Mouse (Mus musculus) forebrain, embryonic 16.5 days (tissue): ENCODE results near the gene Slc29a2. TPM values are rescaled to one million over a fixed set of nuclear protein-coding genes. Genes with fewer than 3 reads are reported as not detected.

Experiments
- ATAC-seq: fragments of 200-750 bp; cut with Nextera tagmentation; 2 replicates; pipeline ENCODE4 v1.8.0; 2017; ENCODE audit warnings: mild to moderate bottlenecking, moderate library complexity
- H3K27ac ChIP-seq: fragments of 300-500 bp; sonication (generic); 2 replicates; pipeline ENCODE4 v1.5.1; 2014; ENCODE audit warnings: low read length, control low read depth
- H3K27me3 ChIP-seq: fragments of 300-500 bp; sonication (generic); replicated peaks from 2 replicates; pipeline ENCODE4 v1.6.1; 2014; ENCODE audit warnings: low read length; ENCODE audit not compliant: control insufficient read depth, insufficient read depth
- H3K36me3 ChIP-seq: fragments of 300-500 bp; sonication (generic); 2 replicates; pipeline ENCODE4 v1.6.1; 2014; ENCODE audit not compliant: control insufficient read depth, insufficient read depth
- H3K4me1 ChIP-seq: fragments of 300-500 bp; sonication (generic); replicated peaks from 2 replicates; pipeline ENCODE4 v1.6.1; 2014; ENCODE audit warnings: low read length; ENCODE audit not compliant: control insufficient read depth, insufficient read depth
- H3K4me2 ChIP-seq: fragments of 300-500 bp; sonication (generic); 2 replicates; pipeline ENCODE4 v1.6.1; 2014; ENCODE audit warnings: mild to moderate bottlenecking, low read length, control low read depth
- H3K4me3 ChIP-seq: fragments of 300-500 bp; sonication (generic); replicated peaks from 2 replicates; pipeline ENCODE4 v1.5.1; 2014; ENCODE audit warnings: mild to moderate bottlenecking, low read length, control low read depth
- H3K9ac ChIP-seq: fragments of 300-500 bp; sonication (generic); replicated peaks from 2 replicates; pipeline ENCODE4 v1.6.1; 2014; ENCODE audit warnings: low read depth, low read length, control low read depth
- H3K9me3 ChIP-seq: fragments of 300-500 bp; sonication (generic); 2 replicates; pipeline ENCODE4 v1.6.1; 2016; ENCODE audit warnings: low read length; ENCODE audit not compliant: control insufficient read depth
- WGBS: fragments of 180-500 bp; shearing (Covaris S2); extraction: QIAGEN DNeasy Blood & Tissue Kit; methylation state at CpG from one replicate; pipeline ENCODE4 v1.1.7; 2014; 5-methylcytosine and 5-hydroxymethylcytosine counted together
- polyA plus RNA-seq: library from polyadenylated mRNA; unstranded; fragments of >200 nt; fragmentation: Nextera tagmentation; extraction: Ambion mirVana; gene quantifications from 2 replicates; pipeline ENCODE4 v1.2.1, GENCODE M21; 2015

Gene Slc29a2
- polyA plus RNA-seq, 1 experiment from 2014 or later: 13.4 TPM

- Histone ChIP-seq H3K4me2 (peak within 1 kb of the TSS; percentile 83), H3K27me3 (no peaks in the 10 kb centered on the region), H3K4me3 (peak within 1 kb of the TSS; percentile 84), H3K27ac (peak within 1 kb of the TSS; percentile 64), H3K36me3 (0 out of 2 replicates have a peak, but pooled peaks cover 2% of the 10 kb centered on the region), H3K4me1 (peaks cover 36% of the 10 kb centered on the region), H3K9ac (peak within 1 kb of the TSS; percentile 86), H3K9me3 (no peaks in the 10 kb centered on the region)
- 6% methylated on average over 40 of the region's 40 CpGs for WGBS
- peak; percentile 58 for ATAC-seq
Measured at GRCm38 (mm10) chr19:5040862-5041523, 17.3 kb downstream of the Slc29a2 start, which contains the start of gene Brms1. Gene Brms1, plus strand, starts transcription at chr19:5041354.

DNA sequence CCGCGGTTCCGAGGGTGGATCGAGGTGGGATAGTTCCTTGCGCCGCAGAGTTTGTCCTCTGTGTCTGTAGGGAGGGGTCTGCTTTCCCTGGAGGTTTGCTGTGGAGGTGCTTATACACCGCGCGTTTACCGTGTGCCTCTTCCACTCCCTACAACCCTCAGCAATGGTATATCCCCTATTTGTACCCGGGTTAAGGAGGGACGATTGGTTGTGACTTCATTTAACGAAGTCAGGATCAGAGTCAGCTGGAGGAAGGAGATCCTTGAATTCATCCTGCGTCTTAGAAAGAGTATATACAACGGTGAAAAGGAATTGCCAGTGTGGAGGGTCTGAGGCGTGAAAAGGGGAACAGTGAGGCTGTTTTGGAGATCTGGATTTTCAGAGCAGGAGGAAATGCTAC is 17.9 kb downstream of the Slc29a2 start:
- Histone ChIP-seq H3K27me3 (no peaks in the 10 kb centered on the region), H3K4me3 (peak overlapping the region; percentile 84), H3K9ac (peak overlapping the region; percentile 86), H3K4me1 (peaks cover 36% of the 10 kb centered on the region), H3K4me2 (peak overlapping the region; percentile 83), H3K9me3 (no peaks in the 10 kb centered on the region), H3K36me3 (0 out of 2 replicates have a peak, but pooled peaks cover 2% of the 10 kb centered on the region), H3K27ac (peak overlapping the region; percentile 58)
- no peak; the same call in 1 of the 2 replicates for ATAC-seq
- WGBS: 3% methylated on average over 16 of the region's 16 CpGs

- Histone ChIP-seq H3K9me3 (no peaks in the 10 kb centered on the region), H3K4me2 (no peak overlapping the region), H3K9ac (no peak overlapping the region), H3K4me3 (no peak overlapping the region), H3K27me3 (peaks cover 4% of the 10 kb centered on the region; the same call in 1 of the 2 replicates), H3K4me1 (peaks cover 21% of the 10 kb centered on the region), H3K36me3 (0 out of 2 replicates have a peak, but pooled peaks cover 7% of the 10 kb centered on the region), H3K27ac (no peak overlapping the region)
- ATAC-seq: no peak
- 79% methylated on average over 4 of the region's 4 CpGs for WGBS
Measured at GRCm38 (mm10) chr19:5045531-5045930, 21.9 kb downstream of the Slc29a2 start.

GRCm38 (mm10) chr19:5048138-5049056 is 24.7 kb downstream of the Slc29a2 start:
- H3K36me3 ChIP-seq: 0 out of 2 replicates have a peak, but pooled peaks cover 5% of the 10 kb centered on the region
- no peaks in the 10 kb centered on the region for H3K9me3 ChIP-seq
- peaks cover 23% of the 10 kb centered on the region for H3K27me3 ChIP-seq
- H3K4me2 ChIP-seq: no peak overlapping the region
- H3K4me1 ChIP-seq: peaks cover 4% of the 10 kb centered on the region; the same call in 1 of the 2 replicates
- ATAC-seq: no peak
- no peak overlapping the region for H3K27ac ChIP-seq
- H3K4me3 ChIP-seq: no peak overlapping the region
- H3K9ac ChIP-seq: no peak overlapping the region
- WGBS: 83% methylated on average over 14 of the region's 14 CpGs

DNA sequence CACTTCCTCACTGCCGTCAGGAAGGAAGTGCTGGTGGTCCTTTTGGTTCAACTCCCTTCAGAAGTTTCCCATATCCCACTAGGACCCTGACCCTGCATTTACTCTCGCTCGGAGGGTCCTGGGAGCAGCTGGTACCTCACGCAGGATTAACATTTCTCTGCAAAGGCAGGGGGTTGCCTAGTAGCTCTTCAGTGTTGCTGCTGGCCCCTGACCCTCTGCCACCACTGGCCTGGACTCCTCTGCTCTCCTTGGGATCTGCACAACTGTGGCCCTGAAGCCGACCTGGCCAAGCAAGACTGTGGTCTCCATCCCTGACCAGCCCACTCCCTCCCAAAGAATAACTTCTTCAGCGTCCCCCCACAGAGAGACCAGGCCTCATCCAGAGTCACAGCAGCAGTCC is 25.7 kb downstream of the Slc29a2 start:
- Histone ChIP-seq H3K9ac (no peak overlapping the region), H3K27ac (peak overlapping the region; percentile 43; the same call in 1 of the 2 replicates), H3K4me1 (peaks cover 4% of the 10 kb centered on the region; the same call in 1 of the 2 replicates), H3K4me2 (no peak overlapping the region), H3K36me3 (0 out of 2 replicates have a peak, but pooled peaks cover 5% of the 10 kb centered on the region), H3K4me3 (no peak overlapping the region), H3K9me3 (no peaks in the 10 kb centered on the region), H3K27me3 (peaks cover 23% of the 10 kb centered on the region)
- 85% methylated on average over 6 of the region's 6 CpGs for WGBS
- ATAC-seq: no peak

DNA sequence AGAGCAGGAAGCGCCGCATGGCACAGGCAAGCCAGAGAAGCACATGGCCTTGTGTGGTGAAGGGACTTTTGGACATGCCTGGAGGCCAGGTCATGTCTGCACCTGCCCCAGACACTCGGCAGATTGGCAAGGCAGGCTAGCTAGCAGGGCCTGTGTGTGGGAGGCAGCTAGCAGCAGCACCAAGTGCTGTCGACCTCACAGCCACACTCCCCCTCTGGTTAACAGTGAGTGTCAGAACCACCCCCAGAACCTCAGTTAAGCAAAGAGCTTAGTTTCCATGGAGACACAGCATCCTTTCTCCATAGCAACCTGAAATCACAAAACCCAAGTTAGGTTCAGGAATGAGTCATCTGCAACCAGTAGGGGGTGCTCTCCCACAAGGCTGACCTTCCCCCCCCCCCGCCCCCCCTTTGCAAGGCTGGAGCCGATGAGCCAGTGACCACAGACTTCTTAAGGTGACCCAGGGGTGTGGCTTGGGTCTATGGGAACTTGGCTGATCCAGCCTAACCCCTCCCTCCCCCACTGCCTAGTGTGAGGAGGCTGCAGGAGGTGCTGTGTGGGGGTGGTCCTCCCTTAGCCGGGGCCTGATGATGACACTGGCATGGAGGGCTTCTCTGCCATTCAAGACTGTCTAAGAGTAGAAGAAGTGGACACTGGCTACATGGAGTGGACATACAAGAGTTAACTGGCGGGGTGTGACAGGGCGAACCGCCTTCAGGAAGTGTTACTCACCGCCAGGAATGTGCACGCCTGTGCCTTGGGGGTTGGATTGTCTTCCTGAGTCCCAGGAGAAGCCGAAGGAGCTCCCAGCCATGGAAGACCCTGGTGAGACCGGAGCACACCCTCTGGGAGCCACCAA is 26.6 kb downstream of the Slc29a2 start, which contains the start of gene Rin1:
Gene Rin1 (plus strand): TSS at position 435 of the 859 bp plus-strand sequence.
- peak within 1 kb of the TSS; percentile 43; the same call in 1 of the 2 replicates for H3K27ac ChIP-seq
- H3K9ac ChIP-seq: no peak within 1 kb of the TSS
- WGBS: 19% methylated on average over 14 of the region's 14 CpGs
- H3K9me3 ChIP-seq: no peaks in the 10 kb centered on the region
- peak; percentile 75 for ATAC-seq
- peaks cover 23% of the 10 kb centered on the region for H3K27me3 ChIP-seq
- 0 out of 2 replicates have a peak, but pooled peaks cover 5% of the 10 kb centered on the region for H3K36me3 ChIP-seq
- H3K4me1 ChIP-seq: peaks cover 4% of the 10 kb centered on the region; the same call in 1 of the 2 replicates
- H3K4me3 ChIP-seq: no peak within 1 kb of the TSS
- H3K4me2 ChIP-seq: no peak within 1 kb of the TSS

DNA sequence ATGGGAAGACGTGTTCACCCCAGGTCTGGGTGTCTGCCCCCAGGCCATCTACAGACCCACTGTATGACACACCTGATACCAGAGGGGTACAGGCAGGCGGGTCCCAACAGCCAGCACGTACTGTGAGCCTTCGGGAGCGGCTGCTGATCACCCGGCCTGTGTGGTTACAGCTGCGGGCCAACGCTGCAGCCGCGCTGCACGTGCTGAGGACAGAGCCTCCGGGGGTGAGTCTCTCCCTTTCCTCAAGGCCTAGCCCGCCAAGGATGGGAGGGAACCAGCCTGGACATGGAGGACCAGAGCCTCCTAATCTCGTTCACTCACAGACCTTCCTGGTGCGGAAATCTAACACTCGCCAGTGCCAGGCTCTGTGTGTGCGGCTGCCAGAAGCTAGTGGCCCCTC is 27.4 kb downstream of the Slc29a2 start:
- 9% methylated on average over 17 of the region's 17 CpGs for WGBS
- no peak overlapping the region for H3K9ac ChIP-seq

DNA sequence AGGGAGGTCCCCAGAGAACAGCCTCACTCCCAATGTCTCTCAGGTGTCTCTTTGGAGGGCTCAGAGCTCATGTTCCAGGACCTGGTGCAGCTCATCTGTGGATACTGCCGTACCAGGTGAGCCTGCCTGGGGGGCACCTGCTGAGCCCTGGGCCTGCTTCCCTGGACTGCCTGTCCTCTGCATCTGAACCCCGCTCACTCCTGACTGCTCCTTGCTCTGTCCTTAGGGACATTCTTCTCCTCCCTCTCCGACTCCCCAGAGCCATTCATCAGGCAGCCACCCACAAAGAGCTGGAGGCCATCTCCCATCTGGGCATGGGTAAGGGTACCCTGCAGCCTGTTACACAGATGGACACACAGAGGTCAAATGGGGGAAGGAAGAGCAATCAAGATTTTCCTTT is 27.9 kb downstream of the Slc29a2 start:
- no peak overlapping the region for H3K9ac ChIP-seq
- ATAC-seq: no peak
- 41% methylated on average over 3 of the region's 3 CpGs for WGBS

More for the DNA sequence above, 27.4 kb downstream of the Slc29a2 start:
- H3K4me2 ChIP-seq: no peak overlapping the region
- H3K36me3 ChIP-seq: 0 out of 2 replicates have a peak, but pooled peaks cover 5% of the 10 kb centered on the region
- peaks cover 4% of the 10 kb centered on the region; the same call in 1 of the 2 replicates for H3K4me1 ChIP-seq
- ATAC-seq: peak; percentile 3; the same call in 1 of the 2 replicates
- no peaks in the 10 kb centered on the region for H3K9me3 ChIP-seq
- H3K4me3 ChIP-seq: no peak overlapping the region
- H3K27ac ChIP-seq: no peak overlapping the region
- peaks cover 23% of the 10 kb centered on the region for H3K27me3 ChIP-seq

More for the DNA sequence above, 27.9 kb downstream of the Slc29a2 start:
- peaks cover 23% of the 10 kb centered on the region for H3K27me3 ChIP-seq
- H3K4me3 ChIP-seq: no peak overlapping the region
- 0 out of 2 replicates have a peak, but pooled peaks cover 5% of the 10 kb centered on the region for H3K36me3 ChIP-seq
- no peak overlapping the region for H3K27ac ChIP-seq
- no peak overlapping the region for H3K4me2 ChIP-seq
- peaks cover 4% of the 10 kb centered on the region for H3K4me1 ChIP-seq
- H3K9me3 ChIP-seq: no peaks in the 10 kb centered on the region
